Mouse (Mus musculus): ENCODE measurements around the gene Spsb1. TPM values are rescaled to one million over a fixed set of nuclear protein-coding genes. Genes with fewer than 3 reads are reported as not detected.

The Spsb1 gene
- polyA plus RNA-seq, 1 experiment from 2014 or later = 19.9 TPM

Other genes starting within 250 kb of the Spsb1 start
- gene Tmem201, start 217.0 kb downstream of the Spsb1 start, polyA plus RNA-seq (2014; fragmentation: Nextera tagmentation; extraction: Ambion mirVana) = 22.2 and 22.9 TPM in 2 replicates
- 11.6 and 12.8 TPM in 2 replicates for gene Slc25a33, start 180.8 kb downstream of the Spsb1 start, polyA plus RNA-seq (2014; fragmentation: Nextera tagmentation; extraction: Ambion mirVana)
- 11.9 and 14.0 TPM in 2 replicates for gene H6pd, start 54.0 kb upstream of the Spsb1 start, polyA plus RNA-seq (2014; fragmentation: Nextera tagmentation; extraction: Ambion mirVana)
- gene Gpr157, start 132.3 kb upstream of the Spsb1 start, polyA plus RNA-seq (2014; fragmentation: Nextera tagmentation; extraction: Ambion mirVana) = 0.42 and 0.44 TPM in 2 replicates
- gene Slc2a5, start 164.2 kb upstream of the Spsb1 start, polyA plus RNA-seq (2014; fragmentation: Nextera tagmentation; extraction: Ambion mirVana) = 1.3 and 1.9 TPM in 2 replicates
- gene Slc2a7, start 193.9 kb upstream of the Spsb1 start, polyA plus RNA-seq (2014; fragmentation: Nextera tagmentation; extraction: Ambion mirVana) = not detected in 2 replicates
- gene Car6, start 246.3 kb upstream of the Spsb1 start, polyA plus RNA-seq (2014; fragmentation: Nextera tagmentation; extraction: Ambion mirVana) = not detected in 2 replicates

All from intestine, embryonic 14.5 days (tissue).